Mouse (Mus musculus) limb, embryonic 12.5 days (tissue): ENCODE measurements around the gene Rnf224. TPM values are rescaled to one million over a fixed set of nuclear protein-coding genes. Genes with fewer than 3 reads are reported as not detected.

Experiments used
- ATAC-seq: fragments of 200-750 bp; cut with Nextera tagmentation; 2 replicates; pipeline ENCODE4 v1.8.0; 2017; ENCODE audit warnings: low read depth, moderate TSS enrichment; ENCODE audit not compliant: insufficient number of reproducible peaks, insufficient read depth, low FRiP score, low TSS enrichment
- H3K27ac ChIP-seq: fragments of 300-500 bp; sonication (generic); 2 replicates; pipeline ENCODE4 v1.5.1; 2016; ENCODE audit warnings: mild to moderate bottlenecking, moderate library complexity
- H3K27me3 ChIP-seq: fragments of 300-500 bp; sonication (generic); 2 replicates; pipeline ENCODE4 v1.6.1; 2016; ENCODE audit warnings: mild to moderate bottlenecking, moderate library complexity
- H3K36me3 ChIP-seq: fragments of 300-500 bp; sonication (generic); 2 replicates; pipeline ENCODE4 v1.6.1; 2016; ENCODE audit warnings: mild to moderate bottlenecking, moderate library complexity
- H3K4me1 ChIP-seq: fragments of 300-500 bp; sonication (generic); replicated peaks from 2 replicates; pipeline ENCODE4 v1.6.1; 2016
- H3K4me2 ChIP-seq: fragments of 300-500 bp; sonication (generic); 2 replicates; pipeline ENCODE4 v1.6.1; 2016; ENCODE audit warnings: mild to moderate bottlenecking, moderate library complexity
- H3K4me3 ChIP-seq: fragments of 300-500 bp; sonication (generic); replicated peaks from 2 replicates; pipeline ENCODE4 v1.5.1; 2016; ENCODE audit warnings: mild to moderate bottlenecking
- H3K9ac ChIP-seq: fragments of 300-500 bp; sonication (generic); replicated peaks from 2 replicates; pipeline ENCODE4 v1.6.1; 2016; ENCODE audit warnings: mild to moderate bottlenecking, moderate library complexity
- H3K9me3 ChIP-seq: fragments of 300-500 bp; sonication (generic); 2 replicates; pipeline ENCODE4 v1.6.1; 2016; ENCODE audit warnings: mild to moderate bottlenecking, moderate library complexity
- WGBS: fragments of 180-500 bp; shearing (Covaris S2); methylation state at CpG from one replicate; pipeline ENCODE4 v1.1.7; 2016; 5-methylcytosine and 5-hydroxymethylcytosine counted together
- polyA plus RNA-seq: library from polyadenylated mRNA; unstranded; fragments of >200 nt; fragmentation: Nextera tagmentation; extraction: Ambion mirVana; gene quantifications from 2 replicates; pipeline ENCODE4 v1.2.1, GENCODE M21; 2016

Rnf224 gene
- polyA plus RNA-seq, 1 experiment from 2014 or later, result not detected

GRCm38 (mm10) chr2:25211121-25211670 lies 25.4 kb downstream of the Rnf224 start, which contains the start of gene Nelfb:
Gene Nelfb (minus strand): TSS chr2:25211489.
- ATAC-seq, result peak; percentile 85
- WGBS, result under 1% methylated on average over 44 of the region's 44 CpGs
- Histone ChIP-seq H3K27ac (peak within 1 kb of the TSS; percentile 92), H3K4me3 (peak within 1 kb of the TSS; percentile 83), H3K4me2 (peak within 1 kb of the TSS; percentile 94), H3K9me3 (no peaks in the 10 kb centered on the region), H3K9ac (peak within 1 kb of the TSS; percentile 90), H3K36me3 (peaks cover 28% of the 10 kb centered on the region), H3K4me1 (peaks cover 14% of the 10 kb centered on the region), H3K27me3 (peaks cover 22% of the 10 kb centered on the region)

DNA sequence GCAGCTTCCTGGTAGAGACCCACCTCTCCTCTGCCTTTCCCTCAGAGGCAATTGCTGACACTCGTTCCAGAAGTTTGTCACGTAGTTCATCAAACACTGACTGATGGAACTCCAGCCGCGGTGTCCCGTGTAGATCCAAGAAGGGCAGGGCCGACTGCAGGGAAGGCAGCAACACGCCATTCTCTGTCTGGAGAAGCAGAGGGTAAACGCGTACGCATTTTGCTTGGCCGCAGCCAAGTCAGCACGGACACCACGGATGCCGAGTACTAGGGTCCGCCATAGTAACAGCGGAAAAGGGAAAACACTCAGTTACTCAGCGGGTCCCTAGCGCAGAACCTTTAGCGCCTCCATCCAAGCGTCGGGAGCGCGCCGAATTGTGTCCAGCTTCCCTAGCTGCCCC lies 25.9 kb downstream of the Rnf224 start:
- Histone ChIP-seq H3K27me3 (peaks cover 19% of the 10 kb centered on the region), H3K36me3 (peaks cover 33% of the 10 kb centered on the region), H3K9ac (peak overlapping the region; percentile 90), H3K9me3 (no peaks in the 10 kb centered on the region), H3K27ac (peak overlapping the region; percentile 92), H3K4me1 (peaks cover 14% of the 10 kb centered on the region), H3K4me2 (peak overlapping the region; percentile 94), H3K4me3 (peak overlapping the region; percentile 83)
- no peak for ATAC-seq
- WGBS, result under 1% methylated on average over 24 of the region's 24 CpGs

GRCm38 (mm10) chr2:25207593-25207992 lies 29.0 kb downstream of the Rnf224 start:
- no peak for ATAC-seq
- no peak overlapping the region for H3K9ac ChIP-seq
- H3K9me3 ChIP-seq, result no peaks in the 10 kb centered on the region
- no peak overlapping the region for H3K4me2 ChIP-seq
- H3K27me3 ChIP-seq, result no peaks in the 10 kb centered on the region
- peaks cover 14% of the 10 kb centered on the region for H3K4me1 ChIP-seq
- peaks cover 64% of the 10 kb centered on the region for H3K36me3 ChIP-seq
- H3K27ac ChIP-seq, result no peak overlapping the region
- WGBS, result 84% methylated on average over 1 of the region's 1 CpGs
- H3K4me3 ChIP-seq, result no peak overlapping the region

DNA sequence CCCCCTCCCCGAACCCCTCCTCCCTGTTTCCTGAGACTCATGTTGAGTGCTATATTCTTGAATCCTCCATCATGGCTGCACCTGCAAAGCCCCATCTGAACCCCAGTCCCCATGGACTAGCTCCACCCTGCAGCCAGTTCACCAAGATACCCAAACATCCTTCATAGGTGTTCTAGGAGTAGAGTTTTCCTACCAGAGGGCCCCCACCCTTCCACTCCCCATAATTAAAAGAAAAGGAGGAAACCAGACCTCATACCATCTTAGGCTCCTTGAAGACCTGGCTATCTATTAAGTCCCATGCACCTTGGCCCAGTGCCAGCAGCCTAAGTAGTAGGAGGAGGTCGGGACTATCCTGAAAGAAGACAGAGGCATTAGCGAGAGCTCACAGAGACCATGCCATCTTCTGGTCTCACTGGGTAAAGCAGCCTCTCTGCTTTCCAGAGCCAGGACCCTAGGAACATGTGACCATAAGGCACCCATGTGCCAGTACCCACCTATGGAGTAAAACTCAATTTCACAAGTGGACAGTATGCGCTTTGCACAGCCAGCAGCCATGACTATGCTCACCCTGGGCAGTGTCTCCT lies 32.9 kb downstream of the Rnf224 start:
- WGBS, result 68% methylated on average over 4 of the region's 4 CpGs
- Histone ChIP-seq H3K36me3 (peaks cover 96% of the 10 kb centered on the region), H3K4me1 (no peaks in the 10 kb centered on the region), H3K27me3 (no peaks in the 10 kb centered on the region), H3K4me2 (no peak overlapping the region), H3K27ac (no peak overlapping the region), H3K9me3 (no peaks in the 10 kb centered on the region), H3K4me3 (no peak overlapping the region), H3K9ac (no peak overlapping the region)
- no peak for ATAC-seq

GRCm38 (mm10) chr2:25200631-25201030 lies 36.0 kb downstream of the Rnf224 start:
- Histone ChIP-seq H3K4me2 (no peak overlapping the region), H3K4me3 (no peak overlapping the region), H3K27ac (no peak overlapping the region), H3K27me3 (peaks cover 17% of the 10 kb centered on the region), H3K36me3 (peaks cover 70% of the 10 kb centered on the region), H3K9me3 (no peaks in the 10 kb centered on the region), H3K4me1 (peaks cover 15% of the 10 kb centered on the region), H3K9ac (no peak overlapping the region)
- 96% methylated on average over 2 of the region's 2 CpGs for WGBS
- ATAC-seq, result no peak

- H3K27me3 ChIP-seq, result peaks cover 37% of the 10 kb centered on the region
- H3K4me3 ChIP-seq, result no peak overlapping the region
- ATAC-seq, result no peak
- H3K4me1 ChIP-seq, result peaks cover 28% of the 10 kb centered on the region
- no peak overlapping the region for H3K27ac ChIP-seq
- H3K36me3 ChIP-seq, result peaks cover 43% of the 10 kb centered on the region
- H3K9me3 ChIP-seq, result no peaks in the 10 kb centered on the region
- H3K4me2 ChIP-seq, result no peak overlapping the region
- H3K9ac ChIP-seq, result no peak overlapping the region
Observed at GRCm38 (mm10) chr2:25197946-25198345, 38.6 kb downstream of the Rnf224 start.

DNA sequence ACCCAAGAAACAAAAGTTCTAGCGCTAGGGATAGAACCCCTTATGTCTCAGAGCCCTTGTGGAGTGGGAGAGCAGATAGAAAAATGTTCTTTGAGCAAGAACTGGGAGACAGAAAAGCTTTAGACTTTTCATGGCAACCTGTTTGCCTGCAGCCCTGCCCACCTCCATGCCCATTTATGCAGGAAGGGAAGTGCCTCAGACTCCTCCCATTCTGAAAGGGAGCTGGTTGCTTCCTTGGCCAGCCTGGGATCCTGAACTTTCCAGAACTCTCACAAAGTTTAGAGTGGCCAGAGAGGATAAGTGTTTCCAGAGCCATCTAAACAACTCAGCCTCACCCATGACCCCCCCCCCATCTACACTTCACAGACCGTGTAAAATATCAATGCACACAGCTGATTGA lies 39.4 kb downstream of the Rnf224 start:
- Histone ChIP-seq H3K4me2 (peak overlapping the region; percentile 43), H3K9me3 (no peaks in the 10 kb centered on the region), H3K27ac (no peak overlapping the region), H3K27me3 (peaks cover 37% of the 10 kb centered on the region), H3K9ac (no peak overlapping the region), H3K36me3 (peaks cover 35% of the 10 kb centered on the region), H3K4me1 (peaks cover 28% of the 10 kb centered on the region), H3K4me3 (no peak overlapping the region)
- WGBS, result 20% methylated on average over 2 of the region's 2 CpGs
- no peak for ATAC-seq

DNA sequence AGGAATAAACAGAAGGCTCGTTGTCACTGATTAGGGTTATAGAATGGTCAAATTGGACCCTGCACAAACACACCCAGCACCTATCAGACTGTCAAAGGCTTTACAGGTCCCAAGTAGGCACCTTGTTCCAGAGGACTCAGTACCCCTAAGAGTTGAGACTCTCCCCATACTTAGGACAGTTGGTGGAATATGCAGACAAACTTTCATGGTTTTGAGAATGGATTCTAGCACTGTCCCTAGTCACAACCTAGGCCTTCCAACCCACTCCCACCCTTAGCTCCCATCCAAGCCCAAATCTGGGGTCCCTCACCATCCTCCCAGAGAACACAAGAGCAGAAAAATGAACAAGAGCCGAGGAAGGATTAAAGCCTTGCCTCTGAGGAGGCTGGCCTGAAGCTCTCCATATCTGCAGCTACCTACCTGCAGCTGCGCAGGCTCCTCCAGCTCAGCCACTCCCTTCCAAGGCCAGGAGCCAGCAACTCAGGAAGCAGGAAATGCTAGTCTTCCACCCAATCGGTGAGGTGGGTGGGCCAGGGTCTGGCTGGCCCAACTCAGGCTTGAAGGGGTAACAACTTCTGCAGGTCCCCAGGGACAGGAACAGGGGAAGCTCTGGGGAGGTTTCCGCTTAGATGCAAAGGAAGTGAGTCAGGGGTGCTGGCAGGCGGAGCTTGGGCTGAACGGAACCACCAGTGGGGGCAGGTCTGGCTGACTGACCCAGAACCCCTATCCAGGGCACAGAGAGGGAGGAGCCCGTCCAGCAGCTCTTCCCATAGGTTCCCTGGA lies 40.2 kb downstream of the Rnf224 start, which contains the start of gene Tor4a:
TSS of gene Tor4a (minus strand) at position 715 of the 783 bp plus-strand sequence.
- ATAC-seq, result no peak
- H3K4me3 ChIP-seq, result peak within 1 kb of the TSS; percentile 29
- H3K9me3 ChIP-seq, result no peaks in the 10 kb centered on the region
- 9% methylated on average over 8 of the region's 8 CpGs for WGBS
- peaks cover 27% of the 10 kb centered on the region for H3K36me3 ChIP-seq
- H3K9ac ChIP-seq, result no peak within 1 kb of the TSS; the same call in 1 of the 2 replicates
- peaks cover 28% of the 10 kb centered on the region for H3K4me1 ChIP-seq
- H3K4me2 ChIP-seq, result peak within 1 kb of the TSS; percentile 43
- H3K27ac ChIP-seq, result no peak within 1 kb of the TSS
- H3K27me3 ChIP-seq, result peaks cover 37% of the 10 kb centered on the region

DNA sequence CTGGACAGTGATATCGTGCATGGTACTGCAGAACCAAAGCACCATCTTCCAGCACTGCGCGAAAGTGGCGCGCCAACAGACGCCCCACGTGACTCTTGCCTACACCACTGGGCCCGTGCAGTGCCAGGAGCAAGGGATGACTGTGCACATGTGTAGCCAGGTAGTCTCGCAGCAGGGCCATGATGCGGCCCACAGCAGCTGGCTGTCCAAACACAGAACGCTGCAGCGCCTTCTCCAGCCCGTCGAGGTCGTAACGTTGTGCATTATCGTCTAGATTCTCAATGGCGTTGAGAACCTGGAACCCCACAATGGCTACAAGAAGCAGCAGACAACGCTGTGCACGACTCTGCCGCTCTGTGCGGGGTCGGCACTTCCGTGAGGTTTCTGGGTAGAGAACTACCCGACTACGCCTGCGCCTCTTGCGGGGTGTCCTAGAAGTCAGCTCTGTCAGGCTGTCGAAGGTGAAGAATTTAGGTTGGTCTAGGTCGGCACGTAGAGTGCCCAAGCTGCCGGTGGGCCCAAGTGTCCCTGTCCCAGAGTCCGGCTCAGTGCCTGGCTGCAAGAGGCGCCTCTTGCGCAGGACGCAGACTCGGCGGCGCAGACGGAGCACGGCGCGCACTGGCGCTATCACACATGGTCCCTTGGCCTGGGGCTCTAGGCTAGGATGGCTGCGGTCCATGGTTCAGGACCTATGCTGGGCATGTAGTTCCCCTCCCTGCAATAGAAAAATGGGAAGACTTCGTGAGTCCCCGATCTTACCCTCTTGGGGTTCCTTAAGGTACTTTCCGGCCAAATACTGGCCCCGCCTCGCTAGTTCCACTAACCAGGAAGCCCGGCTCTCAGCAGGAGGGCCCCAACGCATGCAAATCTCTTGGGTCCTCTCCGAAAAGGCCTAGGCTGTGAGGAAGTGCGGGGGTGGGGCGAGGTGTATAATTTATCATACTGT lies 41.1 kb downstream of the Rnf224 start:
- WGBS, result 22% methylated on average over 55 of the region's 55 CpGs
- peaks cover 28% of the 10 kb centered on the region for H3K4me1 ChIP-seq
- no peak for ATAC-seq
- peak overlapping the region; percentile 29 for H3K4me3 ChIP-seq
- H3K36me3 ChIP-seq, result peaks cover 18% of the 10 kb centered on the region
- H3K27me3 ChIP-seq, result peaks cover 37% of the 10 kb centered on the region
- no peak overlapping the region; the same call in 1 of the 2 replicates for H3K9ac ChIP-seq
- H3K27ac ChIP-seq, result no peak overlapping the region
- peak overlapping the region; percentile 43 for H3K4me2 ChIP-seq
- no peaks in the 10 kb centered on the region for H3K9me3 ChIP-seq

- Histone ChIP-seq H3K4me3 (peak overlapping the region; percentile 29; the same call in 1 of the 2 replicates), H3K27me3 (peaks cover 37% of the 10 kb centered on the region), H3K9ac (no peak overlapping the region), H3K4me1 (peaks cover 28% of the 10 kb centered on the region), H3K27ac (no peak overlapping the region), H3K9me3 (no peaks in the 10 kb centered on the region), H3K4me2 (no peak overlapping the region; the same call in 1 of the 2 replicates), H3K36me3 (peaks cover 10% of the 10 kb centered on the region)
- WGBS, result 85% methylated on average over 17 of the region's 17 CpGs
- ATAC-seq, result no peak
Observed at GRCm38 (mm10) chr2:25194486-25195171, 42.0 kb downstream of the Rnf224 start.
